Mouse (Mus musculus): ENCODE data around the gene Naaladl2. TPM values are rescaled to one million over a fixed set of nuclear protein-coding genes. Genes with fewer than 3 reads are reported as not detected.
A peak's percentile ranks its signal among the peaks of the same experiment; 100 is the strongest.

Naaladl2 gene
- polyA plus RNA-seq (2015; fragmentation: Nextera tagmentation; extraction: Ambion mirVana): 1.8 and 2.1 TPM in 2 replicates

DNA sequence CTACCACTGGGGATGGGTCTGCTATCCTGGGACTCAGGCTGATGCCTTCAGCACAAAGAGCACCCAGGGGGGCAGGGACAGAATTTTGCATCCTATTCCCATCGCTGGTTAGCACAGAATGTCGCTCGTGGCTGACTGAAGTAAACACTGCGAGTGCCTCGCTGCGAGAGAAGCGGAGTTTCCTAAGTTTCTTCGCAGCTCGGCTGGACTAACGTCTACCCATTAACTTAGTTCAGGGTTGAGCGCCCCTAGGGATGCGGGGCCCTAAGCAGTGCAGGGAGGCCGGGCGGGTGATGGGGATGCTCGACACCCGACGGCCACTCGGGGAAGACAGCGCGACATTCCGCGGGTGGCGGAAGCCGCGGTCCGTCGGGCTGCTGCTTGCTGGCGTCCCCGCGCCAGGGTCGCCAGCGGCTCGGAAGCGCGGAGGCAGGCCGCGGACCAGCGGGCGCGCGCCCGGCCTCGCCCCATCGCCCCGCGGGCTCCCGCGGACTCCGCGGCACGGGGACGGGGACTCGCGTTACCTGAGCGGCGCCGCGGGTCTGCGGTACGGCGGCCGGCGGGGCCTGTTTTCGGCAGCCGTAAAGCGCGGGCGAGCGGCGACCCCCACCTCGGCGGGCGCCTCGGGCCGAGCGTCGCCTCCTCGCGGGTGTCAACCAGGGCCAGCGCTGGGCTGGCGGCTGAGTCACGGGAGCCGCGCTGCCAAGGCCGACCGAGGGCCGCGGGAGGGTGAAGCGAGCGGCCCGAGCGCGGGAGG is at the start of gene Naaladl2:
Naaladl2 (minus strand) TSS at position 707 of the 757 bp plus-strand sequence.
- TF ChIP-seq CTCF (IDR thresholded peaks at IDR 0.05) (peak; percentile 26), EP300 (IDR thresholded peaks at IDR 0.05) (no peak)
- peak within 1 kb of the TSS; percentile 57 for H3K4me3 ChIP-seq (ENCODE audit: low read depth, low read length)
- peak; percentile 57 for DNase-seq (ENCODE audit: low spot score)
- peak; percentile 89 for ATAC-seq
- no peaks in the 10 kb centered on the region; the same call in 1 of the 2 replicates for H3K4me1 ChIP-seq (ENCODE audit: insufficient read depth, low read depth, low read length)
- peak within 1 kb of the TSS; percentile 70 for H3K4me2 ChIP-seq (replicated peaks; ENCODE audit: low read depth, low read length)
- no peaks in the 10 kb centered on the region for H3K36me3 ChIP-seq (ENCODE audit: insufficient read depth, low read length)
- no peaks in the 10 kb centered on the region for H3K9me3 ChIP-seq (ENCODE audit: low read length)
- 0 out of 2 replicates have a peak within 1 kb of the TSS, but pooled peaks have one; percentile 9 for H3K27ac ChIP-seq (ENCODE audit: low read length)
- WGBS: 2% methylated on average over 80 of the region's 93 CpGs
- peak within 1 kb of the TSS; percentile 48 for H3K9ac ChIP-seq (replicated peaks; ENCODE audit: low read depth)
- H3K27me3 ChIP-seq (replicated peaks; ENCODE audit: insufficient read depth, low read length): no peaks in the 10 kb centered on the region

DNA sequence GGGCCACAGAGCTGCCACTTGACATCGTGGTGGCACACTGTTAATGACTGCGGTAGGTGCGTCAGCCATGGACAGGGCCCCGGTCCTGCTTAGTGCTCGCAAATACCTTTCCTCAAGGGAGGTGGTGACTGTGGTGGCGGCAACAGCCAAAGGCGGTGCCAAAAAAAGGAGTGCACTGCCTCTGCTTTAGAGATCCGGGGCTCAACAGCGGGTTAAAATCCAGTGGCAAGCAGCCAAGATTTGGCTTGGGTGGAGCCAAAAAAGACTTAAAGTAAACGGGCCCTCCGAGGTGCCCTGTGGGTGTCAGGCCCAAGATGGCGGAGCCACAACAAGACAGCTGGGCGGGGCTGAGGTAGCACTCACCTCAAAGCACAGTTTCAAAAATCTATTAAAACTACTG is 7.7 kb upstream of the Naaladl2 start:
- 89% methylated on average over 13 of the region's 13 CpGs for WGBS
- Histone ChIP-seq H3K9ac (replicated peaks; ENCODE audit: low read depth) (no peak overlapping the region), H3K27me3 (replicated peaks; ENCODE audit: insufficient read depth, low read length) (no peaks in the 10 kb centered on the region), H3K4me3 (ENCODE audit: low read depth, low read length) (no peak overlapping the region), H3K36me3 (ENCODE audit: insufficient read depth, low read length) (no peaks in the 10 kb centered on the region), H3K27ac (ENCODE audit: low read length) (no peak overlapping the region), H3K4me1 (ENCODE audit: insufficient read depth, low read depth, low read length) (no peaks in the 10 kb centered on the region), H3K9me3 (ENCODE audit: low read length) (peaks cover 6% of the 10 kb centered on the region; the same call in 1 of the 2 replicates), H3K4me2 (replicated peaks; ENCODE audit: low read depth, low read length) (no peak overlapping the region)
- TF ChIP-seq CTCF (IDR thresholded peaks at IDR 0.05) (no peak), EP300 (IDR thresholded peaks at IDR 0.05) (no peak)
- no peak for ATAC-seq
- DNase-seq (ENCODE audit: low spot score): no peak

DNA sequence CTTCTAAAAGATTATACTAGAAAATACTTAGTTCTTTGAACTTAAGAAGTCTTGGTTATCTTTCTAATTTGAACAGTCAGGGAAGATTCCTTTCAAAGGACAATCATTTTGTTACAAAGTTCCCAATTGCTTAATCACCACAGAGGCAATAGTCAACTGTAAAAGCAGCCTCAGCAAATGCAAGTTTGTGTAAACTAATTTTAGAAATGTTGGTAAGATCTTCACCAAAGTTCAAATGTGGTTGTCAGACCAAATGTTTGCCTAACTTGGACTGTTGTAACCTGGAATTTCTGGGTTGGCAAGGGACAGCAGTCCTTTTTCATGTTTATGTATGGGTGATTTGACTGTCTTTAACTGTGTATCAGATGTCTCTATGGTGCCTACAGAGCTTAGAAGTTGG is 3.2 kb upstream of the Naaladl2 start:
- ATAC-seq (no peak), DNase-seq (ENCODE audit: low spot score) (no peak)
- no peak overlapping the region for H3K9ac ChIP-seq (replicated peaks; ENCODE audit: low read depth)
- TF ChIP-seq EP300 (IDR thresholded peaks at IDR 0.05): no peak
- TF ChIP-seq CTCF (IDR thresholded peaks at IDR 0.05): no peak
- H3K27me3 ChIP-seq (replicated peaks; ENCODE audit: insufficient read depth, low read length): no peaks in the 10 kb centered on the region
- H3K27ac ChIP-seq (ENCODE audit: low read length): no peak overlapping the region
- H3K4me1 ChIP-seq (ENCODE audit: insufficient read depth, low read depth, low read length): no peaks in the 10 kb centered on the region; the same call in 1 of the 2 replicates
- no peak overlapping the region for H3K4me3 ChIP-seq (ENCODE audit: low read depth, low read length)
- H3K4me2 ChIP-seq (replicated peaks; ENCODE audit: low read depth, low read length): no peak overlapping the region
- no peaks in the 10 kb centered on the region for H3K36me3 ChIP-seq (ENCODE audit: insufficient read depth, low read length)
- peaks cover 6% of the 10 kb centered on the region; the same call in 1 of the 2 replicates for H3K9me3 ChIP-seq (ENCODE audit: low read length)

DNA sequence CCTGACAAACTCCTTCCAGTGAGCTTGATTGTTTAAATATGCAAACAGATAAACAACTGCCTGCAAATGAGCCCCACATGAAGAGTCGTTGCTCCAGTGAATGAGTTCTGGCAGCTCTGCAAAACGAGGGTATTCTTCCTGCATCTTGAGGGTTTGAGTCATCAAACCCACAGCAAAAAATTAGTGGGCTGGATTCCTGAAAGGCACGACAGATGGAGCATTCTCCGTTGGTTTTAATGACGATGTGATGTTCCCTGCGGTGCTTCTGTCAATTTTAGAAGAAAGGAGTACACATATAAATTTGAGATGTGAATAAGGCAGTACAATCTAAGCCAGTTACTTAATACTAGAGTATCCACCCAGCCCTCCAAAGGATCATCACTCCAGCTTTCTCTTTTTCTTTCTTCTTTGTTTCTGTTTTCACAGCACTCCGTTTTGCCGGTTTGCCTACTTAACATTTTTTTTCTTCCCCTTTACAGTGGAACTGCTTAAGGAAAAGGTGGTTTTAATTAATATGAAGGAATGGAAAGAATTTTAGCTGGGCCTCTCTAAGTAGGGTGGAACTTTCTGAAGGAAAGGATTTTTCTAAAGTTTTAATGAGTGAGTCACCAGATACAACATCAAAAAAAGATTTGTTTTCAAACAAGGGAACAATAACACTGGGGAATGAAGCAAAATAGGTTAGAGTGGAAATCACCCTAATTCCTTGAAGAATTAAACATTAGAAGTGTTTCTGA is 1.1 kb upstream of the Naaladl2 start:
- no peak overlapping the region for H3K27ac ChIP-seq (ENCODE audit: low read length)
- peak; percentile 45 for DNase-seq (ENCODE audit: low spot score)
- no peak overlapping the region for H3K4me3 ChIP-seq (ENCODE audit: low read depth, low read length)
- no peaks in the 10 kb centered on the region; the same call in 1 of the 2 replicates for H3K4me1 ChIP-seq (ENCODE audit: insufficient read depth, low read depth, low read length)
- no peaks in the 10 kb centered on the region for H3K27me3 ChIP-seq (replicated peaks; ENCODE audit: insufficient read depth, low read length)
- TF ChIP-seq EP300 (IDR thresholded peaks at IDR 0.05): no peak
- no peak for TF ChIP-seq CTCF (IDR thresholded peaks at IDR 0.05)
- no peak overlapping the region; the same call in none of the 2 replicates for H3K4me2 ChIP-seq (replicated peaks; ENCODE audit: low read depth, low read length)
- no peak overlapping the region for H3K9ac ChIP-seq (replicated peaks; ENCODE audit: low read depth)
- ATAC-seq: no peak
- no peaks in the 10 kb centered on the region for H3K36me3 ChIP-seq (ENCODE audit: insufficient read depth, low read length)
- no peaks in the 10 kb centered on the region for H3K9me3 ChIP-seq (ENCODE audit: low read length)
- 24% methylated on average over 8 of the region's 8 CpGs for WGBS

DNA sequence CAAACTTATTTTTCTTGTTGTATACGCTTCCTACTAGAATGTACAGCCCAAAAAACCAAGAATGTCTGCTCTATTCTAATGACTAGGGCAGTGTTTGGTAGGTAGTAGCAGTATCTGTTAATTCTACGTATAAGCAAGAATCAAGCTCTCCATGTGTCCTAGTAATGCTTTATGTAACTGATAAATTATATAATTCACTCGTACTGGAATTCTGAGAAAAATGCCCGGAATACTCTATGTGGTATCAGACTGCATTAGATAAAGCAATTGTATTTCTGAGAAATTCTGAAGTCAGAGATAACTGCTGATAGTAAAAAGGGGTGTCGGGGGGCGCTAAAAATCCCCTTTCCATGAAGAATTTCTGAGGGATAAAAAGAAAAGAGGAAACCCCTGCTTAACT is 950 bp downstream of the Naaladl2 start:
- no peaks in the 10 kb centered on the region; the same call in 1 of the 2 replicates for H3K4me1 ChIP-seq (ENCODE audit: insufficient read depth, low read depth, low read length)
- DNase-seq (ENCODE audit: low spot score) (no peak), ATAC-seq (no peak)
- 39% methylated on average over 6 of the region's 6 CpGs for WGBS
- H3K36me3 ChIP-seq (ENCODE audit: insufficient read depth, low read length): no peaks in the 10 kb centered on the region
- peak overlapping the region; percentile 57 for H3K4me3 ChIP-seq (ENCODE audit: low read depth, low read length)
- peak overlapping the region; percentile 70 for H3K4me2 ChIP-seq (replicated peaks; ENCODE audit: low read depth, low read length)
- TF ChIP-seq EP300 (IDR thresholded peaks at IDR 0.05) (no peak), CTCF (IDR thresholded peaks at IDR 0.05) (no peak)
- H3K27ac ChIP-seq (ENCODE audit: low read length): no peak overlapping the region
- H3K9me3 ChIP-seq (ENCODE audit: low read length): no peaks in the 10 kb centered on the region
- peak overlapping the region; percentile 48; the same call in 1 of the 2 replicates for H3K9ac ChIP-seq (replicated peaks; ENCODE audit: low read depth)
- H3K27me3 ChIP-seq (replicated peaks; ENCODE audit: insufficient read depth, low read length): no peaks in the 10 kb centered on the region

DNA sequence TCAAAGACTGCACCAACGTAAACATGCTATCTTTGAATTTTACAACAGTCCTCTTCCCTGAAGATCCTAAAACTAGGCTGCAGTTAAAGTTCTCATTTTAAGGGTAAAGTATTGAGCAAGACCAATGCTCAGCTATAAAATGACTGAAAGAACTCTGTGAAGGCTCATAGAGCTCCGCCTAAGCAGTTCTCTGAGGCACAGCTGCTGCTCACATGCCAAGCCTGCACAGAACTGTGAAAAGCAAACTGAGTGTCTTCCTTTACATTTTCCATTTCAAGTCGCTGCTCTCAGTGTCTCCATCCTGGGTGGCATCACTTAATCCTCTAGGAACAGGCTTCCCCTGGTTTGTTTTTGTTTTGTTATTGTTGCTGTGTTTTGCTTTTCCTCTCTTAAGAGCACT is 12.2 kb downstream of the Naaladl2 start:
- 45% methylated on average over 3 of the region's 3 CpGs for WGBS

More for the DNA sequence above, 12.2 kb downstream of the Naaladl2 start:
- ATAC-seq: no peak
- Histone ChIP-seq H3K4me1 (ENCODE audit: insufficient read depth, low read depth, low read length) (no peaks in the 10 kb centered on the region), H3K27ac (ENCODE audit: low read length) (no peak overlapping the region), H3K36me3 (ENCODE audit: insufficient read depth, low read length) (no peaks in the 10 kb centered on the region), H3K27me3 (replicated peaks; ENCODE audit: insufficient read depth, low read length) (no peaks in the 10 kb centered on the region), H3K4me2 (replicated peaks; ENCODE audit: low read depth, low read length) (no peak overlapping the region), H3K4me3 (ENCODE audit: low read depth, low read length) (no peak overlapping the region), H3K9ac (replicated peaks; ENCODE audit: low read depth) (no peak overlapping the region), H3K9me3 (ENCODE audit: low read length) (no peaks in the 10 kb centered on the region)
- no peak for DNase-seq (ENCODE audit: low spot score)
- TF ChIP-seq EP300 (IDR thresholded peaks at IDR 0.05): no peak
- TF ChIP-seq CTCF (IDR thresholded peaks at IDR 0.05): no peak
